Mouse (Mus musculus) brain, adult 2 months (tissue): ENCODE results near the gene Gmds.
A peak's percentile ranks its signal among the peaks of the same experiment; 100 is the strongest.

Source experiments
- DNase-seq: peaks from one replicate; pipeline ENCODE4 v3.0.0; 2011; ENCODE audit warnings: low read depth, low spot score

The Gmds gene

DNA sequence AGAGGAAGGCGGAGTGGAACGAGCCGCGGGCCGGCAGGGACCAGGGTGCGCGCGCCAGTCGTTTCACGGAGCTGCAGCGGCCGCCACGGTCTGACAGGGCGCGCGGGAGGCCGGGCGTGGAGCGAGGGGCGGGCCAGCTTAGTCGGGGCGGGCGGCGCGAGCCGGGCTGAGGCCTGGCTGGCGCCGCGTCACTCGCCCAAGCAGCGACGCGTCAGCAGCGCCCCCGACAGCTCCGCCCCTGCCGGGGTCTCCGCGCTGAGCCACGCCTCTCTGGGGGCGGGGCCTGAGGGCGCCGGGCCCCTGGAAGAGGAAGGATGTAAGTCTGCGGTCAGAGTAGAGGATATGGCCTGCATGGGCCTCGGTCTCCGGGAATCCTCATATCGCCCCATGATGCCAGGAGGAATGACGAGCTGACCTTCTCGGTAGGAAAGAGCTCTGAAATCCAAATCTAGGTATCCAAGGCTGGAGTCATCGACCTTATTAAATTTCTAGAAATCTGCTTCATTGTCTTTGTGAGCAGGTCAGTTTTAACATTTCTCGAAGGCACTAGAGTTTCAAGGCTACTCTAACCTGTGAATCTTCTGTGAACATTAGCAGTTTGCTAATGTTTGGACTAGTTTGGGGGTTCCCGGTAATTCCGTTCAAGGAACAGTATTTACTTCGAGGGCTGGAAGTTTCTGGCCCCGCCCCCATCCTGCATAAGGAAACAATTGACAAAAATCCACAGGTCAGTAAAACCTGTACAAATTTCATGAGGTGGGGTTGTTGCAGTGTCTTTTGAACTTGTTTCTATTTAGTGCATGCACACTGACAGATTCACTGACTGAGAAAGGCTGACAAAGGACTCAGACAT is at the start of gene Gmds:
Gene Gmds, minus strand, starts transcription at position 228 of the 853 bp plus-strand sequence.
- DNase-seq = peak; percentile 97

DNA sequence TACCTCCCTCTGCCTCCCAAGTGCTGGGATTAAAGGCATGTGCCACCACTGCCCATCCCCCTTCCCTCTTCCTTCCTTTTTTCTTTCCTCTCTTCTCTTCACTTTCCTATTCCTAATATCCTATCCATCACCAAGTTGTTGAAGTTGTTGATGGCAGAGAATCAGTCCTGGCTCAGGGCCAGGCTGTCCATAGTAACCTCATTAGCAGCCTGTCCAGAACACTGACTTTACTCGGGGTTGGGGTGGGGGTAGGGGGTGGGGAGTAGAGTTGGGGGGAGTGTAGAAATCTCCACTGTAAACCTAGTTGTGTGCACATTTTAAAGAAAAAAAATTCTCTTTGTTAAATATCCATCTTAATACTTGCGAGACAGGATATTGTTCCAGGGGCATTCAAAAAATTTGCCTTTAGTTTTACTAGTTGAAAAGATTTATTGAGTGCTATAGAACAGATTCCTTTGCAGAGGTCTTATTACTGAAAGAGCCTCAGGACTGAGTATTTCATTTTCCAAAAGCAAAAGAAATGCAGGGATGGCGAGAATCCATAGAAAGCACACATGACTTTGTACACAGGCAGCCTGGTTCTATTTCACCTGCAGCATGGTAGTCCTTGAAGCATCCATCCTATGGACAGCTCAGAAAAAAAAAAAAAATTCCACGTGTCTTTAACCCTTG is 47.0 kb upstream of the Gmds start:
- DNase-seq = no peak

DNA sequence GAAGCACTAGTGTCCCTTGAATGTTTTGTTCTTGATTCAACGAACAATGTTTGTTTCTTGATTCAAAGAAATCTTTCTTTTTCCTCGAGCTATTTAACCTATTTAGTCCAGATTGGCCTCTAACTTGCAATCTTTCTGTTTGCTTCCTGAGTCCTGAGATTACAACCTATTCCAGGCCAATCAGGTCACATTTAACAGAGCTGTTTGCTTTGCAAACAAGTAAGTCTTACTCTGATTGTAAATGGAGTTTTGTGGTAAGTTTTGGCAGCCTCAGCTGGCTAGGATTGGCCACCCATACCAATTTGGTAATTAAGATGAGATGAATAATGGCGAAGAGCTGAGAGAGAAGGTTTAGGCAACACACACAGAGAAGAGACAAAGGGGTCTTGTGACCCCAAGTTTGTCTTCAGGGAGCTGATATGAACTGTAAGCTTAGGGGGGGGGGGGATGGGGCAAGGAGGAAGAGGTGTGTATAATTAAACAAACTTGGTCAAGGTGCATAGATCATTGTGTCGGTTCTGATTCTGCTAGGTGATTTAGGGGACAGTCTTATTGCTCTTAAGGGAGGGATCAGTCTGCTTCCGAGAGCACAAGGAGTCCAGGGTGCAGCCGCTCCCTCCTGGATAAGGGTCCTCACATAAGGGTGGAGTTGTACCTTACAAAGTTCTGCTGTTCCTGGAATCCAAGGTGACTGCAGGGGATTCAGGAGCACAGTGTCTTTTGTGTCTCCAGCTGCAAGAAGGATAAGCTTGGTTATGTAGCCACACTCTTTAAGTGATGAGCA is 43.9 kb upstream of the Gmds start:
- DNase-seq = no peak

DNA sequence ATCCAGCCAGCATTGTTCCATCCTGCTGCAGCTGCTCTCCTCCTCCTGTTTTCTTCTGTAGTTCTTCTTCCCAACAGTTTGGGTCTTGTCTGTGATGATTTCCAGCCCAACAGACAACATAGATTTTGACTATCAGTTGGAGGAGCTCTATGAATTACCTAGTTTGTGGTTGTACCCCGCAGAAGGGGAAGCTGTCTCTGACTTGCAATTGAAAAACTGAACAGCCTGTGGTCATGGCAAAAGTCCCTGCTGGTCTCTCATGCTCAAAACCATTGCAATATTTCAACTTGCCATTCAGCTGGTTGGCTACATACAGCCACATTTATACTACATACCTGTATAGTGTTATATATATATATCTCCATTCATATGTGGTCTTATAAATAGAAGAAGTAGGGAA is 40.1 kb upstream of the Gmds start:
- DNase-seq = no peak

DNA sequence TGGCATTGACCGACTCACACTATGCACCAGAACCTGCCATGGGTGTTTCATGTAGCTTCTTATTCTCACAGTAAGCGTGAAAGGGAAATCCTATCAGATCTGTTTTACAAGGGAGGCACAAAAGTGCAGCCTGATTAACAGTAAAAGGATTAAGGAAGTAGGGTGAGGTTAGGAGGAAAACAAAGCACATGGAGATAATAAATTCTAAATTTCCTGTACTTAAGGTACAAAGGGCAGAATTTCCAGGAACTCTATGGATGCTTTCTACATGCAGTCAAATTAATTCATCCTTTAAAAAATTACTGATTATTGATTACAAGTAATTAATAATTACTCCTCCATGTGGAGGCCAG is 34.0 kb upstream of the Gmds start:
- no peak for DNase-seq

DNA sequence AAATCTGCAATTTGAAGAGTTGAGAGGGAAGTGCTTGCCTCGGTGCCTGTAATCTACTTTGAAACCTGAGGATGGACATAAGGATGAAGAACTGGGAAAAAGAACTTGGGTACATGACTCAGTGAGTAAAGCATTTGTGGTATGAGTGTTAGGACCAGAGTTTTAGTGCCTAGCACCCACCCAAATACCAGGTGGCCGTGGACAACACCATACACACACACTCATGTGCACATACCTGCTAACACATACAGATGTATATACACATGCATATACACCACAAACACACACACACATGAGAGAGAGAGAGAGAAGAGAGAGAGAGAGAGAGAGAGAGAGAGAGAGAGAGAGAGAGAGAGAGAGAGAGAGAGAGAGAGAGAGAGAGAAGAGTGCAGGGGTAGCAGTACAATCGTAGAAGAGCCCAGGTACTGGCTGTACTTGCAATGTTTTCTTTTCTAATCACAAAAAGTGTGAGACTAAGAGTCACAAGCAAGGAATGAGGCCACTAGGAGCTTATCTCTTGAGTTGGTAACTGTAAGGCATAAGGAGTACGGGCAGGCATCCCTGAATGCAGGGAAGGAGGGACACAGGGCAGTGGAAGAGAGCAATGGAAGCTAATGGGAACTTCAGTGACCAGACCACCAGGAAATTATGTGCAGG is 33.5 kb upstream of the Gmds start:
- no peak for DNase-seq

DNA sequence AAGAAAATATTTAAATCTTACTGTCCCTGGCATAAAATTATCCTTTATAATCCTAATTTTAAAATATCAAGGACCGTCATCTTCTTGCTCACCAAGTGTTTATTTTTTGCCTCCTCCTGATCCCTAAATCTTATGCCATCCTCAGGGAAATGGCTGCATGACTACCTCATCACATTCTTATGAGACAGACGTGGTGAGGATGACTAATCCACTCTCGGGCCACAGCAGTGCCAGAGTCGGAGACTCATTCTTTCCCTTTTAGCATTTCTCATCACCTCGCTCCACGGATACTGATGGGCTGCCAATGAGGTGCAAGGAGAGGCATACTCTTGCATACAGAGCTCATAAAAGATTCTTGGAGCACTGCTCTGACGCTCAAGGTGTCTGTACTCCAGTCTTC is 32.2 kb upstream of the Gmds start:
- DNase-seq = peak; percentile 33

DNA sequence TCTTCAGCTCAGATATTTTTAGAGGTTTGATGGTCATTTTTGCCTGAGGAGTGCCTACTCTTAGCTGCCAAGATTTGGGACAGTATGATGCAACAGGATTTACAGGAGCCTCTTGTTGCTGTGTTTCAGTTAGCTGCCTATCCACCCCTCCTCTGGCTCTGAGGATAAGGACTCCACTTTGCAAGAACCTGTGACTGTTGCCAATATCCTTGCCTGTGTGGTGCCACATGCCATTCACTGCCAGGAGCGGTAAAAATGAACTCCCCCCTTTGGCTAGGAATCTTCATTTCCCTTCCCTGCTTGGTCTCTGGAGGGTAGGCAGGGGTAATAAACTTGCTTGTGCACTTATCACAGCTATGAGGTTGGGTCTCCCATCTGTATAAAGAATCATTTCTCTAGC is 31.6 kb upstream of the Gmds start:
- DNase-seq = no peak

DNA sequence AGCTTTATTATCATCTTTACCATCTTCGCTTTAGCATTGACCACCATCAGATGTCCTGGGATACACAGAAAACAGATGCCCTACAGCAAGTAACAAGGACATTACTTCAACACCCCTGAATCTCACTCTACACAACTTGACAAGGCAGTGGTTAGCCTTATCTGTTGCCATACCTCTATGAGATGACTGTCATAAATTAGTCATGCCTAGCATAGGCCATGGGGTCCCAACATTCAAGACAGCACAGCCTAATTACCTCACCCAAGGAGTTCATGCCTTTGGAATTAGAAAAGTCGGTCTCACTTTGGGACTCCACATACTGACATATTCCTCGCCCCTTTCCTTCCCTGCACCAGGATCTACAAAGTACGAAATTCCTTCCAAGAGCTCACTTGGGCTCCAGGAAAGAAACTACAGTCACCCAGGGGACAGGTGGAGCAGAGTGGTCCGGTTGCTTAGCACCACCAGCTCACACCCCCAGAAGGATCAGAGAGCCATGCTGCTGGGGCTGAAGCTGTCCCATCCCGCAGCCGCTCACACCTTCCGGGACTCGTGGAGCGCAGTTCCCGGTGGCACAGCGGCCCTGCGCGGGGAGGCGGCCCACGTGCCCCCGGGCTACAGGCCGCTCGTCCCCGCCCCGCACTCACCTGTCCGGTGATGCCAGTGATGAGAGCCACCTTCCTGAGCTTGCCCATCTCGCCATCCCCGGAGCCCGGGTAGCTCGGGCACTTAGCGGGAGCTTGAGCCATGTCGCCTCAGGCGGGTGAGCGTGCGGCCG is 616 bp downstream of the Gmds start:
- no peak for DNase-seq

DNA sequence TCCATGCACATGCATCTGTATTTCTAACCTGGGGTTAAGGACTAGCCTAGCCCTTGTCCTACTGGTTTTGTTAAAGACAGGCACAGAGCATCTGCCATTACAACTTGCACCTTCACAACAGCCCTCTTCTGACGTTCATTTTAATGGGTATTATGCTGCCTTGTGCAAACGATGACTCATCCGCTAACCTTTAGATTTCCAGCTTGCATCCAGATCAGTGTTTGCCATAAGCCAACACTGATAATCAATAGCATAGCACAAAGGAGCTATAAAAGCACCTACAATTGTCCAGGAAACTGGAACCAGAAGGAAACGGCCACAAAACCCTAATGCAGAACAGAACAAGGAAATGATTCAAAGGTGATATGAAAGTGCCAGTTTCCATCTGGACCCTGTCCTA is 20.2 kb downstream of the Gmds start:
- DNase-seq = no peak

DNA sequence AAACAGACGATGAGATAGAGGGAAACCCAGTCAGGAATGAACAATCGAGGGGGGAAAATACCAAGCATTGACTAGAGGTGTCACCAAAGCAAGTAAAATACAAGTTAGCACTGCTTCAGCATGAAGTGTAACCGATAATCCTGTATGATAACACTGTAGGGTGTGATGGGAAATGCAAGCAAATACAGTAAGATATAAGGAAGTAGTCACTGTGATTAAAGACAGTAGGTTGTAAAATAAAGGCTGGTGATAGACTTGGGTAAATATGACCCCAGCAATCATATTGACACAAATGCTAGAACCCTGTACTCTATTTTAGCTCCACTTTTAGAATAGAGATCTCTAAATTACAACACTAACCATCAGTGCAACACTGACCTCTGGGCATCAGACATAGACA is 21.2 kb downstream of the Gmds start:
- no peak for DNase-seq

DNA sequence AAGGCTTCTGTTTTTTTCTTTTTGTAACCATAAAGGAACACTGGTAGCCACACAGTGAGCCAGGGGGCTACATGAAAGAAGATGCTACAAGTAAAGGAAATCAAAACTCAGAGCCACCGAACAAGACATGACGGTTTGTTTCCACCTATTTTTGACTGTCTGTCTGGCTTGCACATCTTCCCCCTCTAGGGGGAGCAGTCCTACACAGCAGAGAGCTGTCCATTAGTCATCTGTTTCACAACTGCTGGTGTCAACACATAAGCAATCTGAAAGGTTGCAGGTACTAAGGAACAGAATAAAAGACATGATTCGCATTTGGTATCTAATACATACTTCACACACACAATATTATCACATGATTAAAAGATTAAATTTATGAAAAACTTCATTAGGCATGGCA is 25.9 kb downstream of the Gmds start:
- peak; percentile 69 for DNase-seq

DNA sequence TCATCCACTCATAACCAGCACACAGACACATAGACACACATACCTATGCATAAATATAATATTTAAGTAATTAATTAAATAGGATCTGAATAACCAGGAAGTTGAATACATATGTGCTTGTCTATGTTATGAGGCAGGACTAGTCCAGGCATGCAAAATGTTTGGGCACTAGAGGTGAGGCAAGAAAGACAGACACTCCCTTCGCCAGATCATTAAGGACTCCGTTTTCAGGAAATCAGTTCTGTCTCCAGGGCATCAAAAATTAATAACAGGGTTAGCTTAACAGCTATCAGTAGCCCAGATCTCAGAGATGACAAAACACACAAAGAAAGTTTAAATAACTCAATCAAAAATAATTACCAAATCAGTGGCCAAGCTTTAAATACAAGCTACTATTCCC is 27.1 kb downstream of the Gmds start:
- DNase-seq = no peak

DNA sequence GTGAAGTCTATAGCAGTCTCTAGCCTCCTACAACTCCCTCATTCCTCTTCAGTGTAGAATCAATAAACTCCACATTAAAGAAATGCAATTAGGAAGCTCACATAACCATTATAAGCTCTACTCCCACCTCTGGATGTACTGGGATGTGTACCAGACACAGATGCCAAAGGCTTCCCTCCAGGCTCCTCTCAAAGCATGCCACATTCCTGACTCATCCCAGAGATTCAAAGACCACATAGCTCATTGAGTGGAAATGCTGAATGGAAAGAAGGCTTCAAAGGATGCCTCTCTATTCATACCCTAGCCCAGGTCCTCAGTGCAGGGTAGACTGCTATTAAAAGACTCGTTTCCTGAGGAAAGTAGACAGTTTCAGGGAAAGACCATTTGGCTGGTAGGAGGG is 40.1 kb downstream of the Gmds start:
- peak; percentile 12 for DNase-seq

DNA sequence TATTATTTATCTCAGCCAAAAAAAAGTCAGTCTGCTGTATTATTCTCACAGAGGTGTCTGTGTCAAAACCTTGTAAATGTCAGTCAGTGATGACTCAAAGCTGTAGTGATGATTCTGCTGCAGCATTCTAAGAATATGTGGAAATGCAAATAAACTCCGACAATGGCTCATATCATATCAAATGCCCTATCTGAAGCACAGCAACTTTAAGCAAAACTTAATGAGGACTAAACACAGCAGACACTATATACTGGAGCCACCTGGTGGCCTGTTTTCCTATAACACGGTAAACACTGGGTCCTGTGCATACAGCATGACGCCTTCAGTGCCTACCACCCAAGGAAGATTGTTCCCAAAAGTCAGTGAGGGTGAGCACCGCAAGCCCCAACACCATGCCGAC is 41.1 kb downstream of the Gmds start:
- DNase-seq = peak; percentile 53

DNA sequence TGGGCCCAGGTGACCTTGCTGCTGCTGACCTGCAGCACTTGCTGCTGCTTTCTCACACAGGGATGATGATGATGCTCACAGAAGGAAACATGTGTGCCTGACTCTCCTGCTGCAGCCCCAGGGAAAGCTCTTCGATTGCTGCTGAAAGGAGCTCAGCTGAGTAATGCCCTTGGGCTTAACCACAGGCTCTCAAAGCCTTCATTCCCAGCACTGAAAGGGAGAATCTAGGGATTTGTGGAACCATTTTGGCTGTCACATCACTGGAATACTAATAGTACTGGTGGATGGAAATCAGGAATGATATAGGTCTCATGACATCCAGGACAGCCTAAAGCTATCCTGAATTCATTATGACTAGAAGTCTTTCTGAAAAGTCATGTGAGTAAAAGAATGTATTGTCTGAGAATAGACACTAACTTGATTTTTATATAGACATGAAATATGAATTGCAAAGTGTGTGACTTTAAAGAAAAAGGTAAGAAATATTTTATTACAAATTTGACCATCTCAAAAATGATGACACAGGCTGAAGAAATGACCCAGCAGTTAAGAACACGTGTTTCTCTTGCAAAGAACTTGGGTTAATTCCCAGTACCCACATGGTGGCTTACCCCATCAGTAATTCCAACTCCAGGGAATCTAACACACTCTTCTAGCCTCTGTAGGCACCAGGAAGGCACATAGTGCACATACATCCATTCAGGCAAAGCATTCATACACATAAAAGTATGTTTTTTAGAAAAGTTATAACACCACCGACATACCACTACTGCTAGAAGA is 43.9 kb downstream of the Gmds start:
- no peak for DNase-seq

DNA sequence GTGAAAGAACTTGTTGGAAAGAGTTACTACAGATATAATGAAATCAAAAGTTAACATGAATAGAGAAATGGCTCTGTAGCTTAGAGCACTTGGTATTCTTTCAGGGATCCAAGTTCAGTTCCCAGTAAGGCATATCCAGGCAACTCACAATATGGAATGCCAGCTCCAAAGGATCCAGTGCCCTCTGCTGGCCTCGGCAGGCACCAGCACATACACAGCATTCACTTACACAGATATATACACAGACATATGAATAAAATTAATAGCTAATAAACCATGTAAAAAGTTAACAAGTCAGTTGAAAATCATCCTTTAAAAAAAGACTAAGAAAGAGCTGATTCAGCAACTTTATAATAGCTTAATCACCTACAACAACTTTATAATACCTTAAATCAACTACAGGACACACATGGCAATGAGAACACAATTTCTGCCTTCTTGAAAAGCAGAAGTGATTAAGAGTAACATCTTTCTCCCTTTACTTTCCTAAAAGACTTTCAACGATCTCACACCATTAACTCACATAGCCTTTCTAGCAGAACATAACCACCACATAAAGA is 65.5 kb downstream of the Gmds start:
- no peak for DNase-seq

DNA sequence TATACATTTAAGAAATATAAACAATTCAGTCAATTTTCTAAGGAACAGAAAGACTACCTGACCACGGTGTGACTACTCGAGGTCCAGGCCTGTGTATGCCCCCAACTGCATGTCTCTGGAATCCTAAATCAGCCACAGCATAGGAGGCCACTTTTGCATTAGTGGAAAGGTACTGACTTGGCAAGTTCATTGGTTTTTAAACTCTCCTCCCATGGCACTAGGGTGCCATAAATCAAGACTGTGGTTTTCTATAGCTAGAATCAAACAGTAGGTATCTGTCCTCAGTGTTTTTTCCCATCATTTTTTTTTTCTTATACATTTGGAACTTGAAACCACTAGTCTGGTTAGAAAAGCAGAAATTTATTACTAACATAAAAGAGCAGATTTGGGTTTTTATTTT is 68.8 kb downstream of the Gmds start:
- DNase-seq = no peak

DNA sequence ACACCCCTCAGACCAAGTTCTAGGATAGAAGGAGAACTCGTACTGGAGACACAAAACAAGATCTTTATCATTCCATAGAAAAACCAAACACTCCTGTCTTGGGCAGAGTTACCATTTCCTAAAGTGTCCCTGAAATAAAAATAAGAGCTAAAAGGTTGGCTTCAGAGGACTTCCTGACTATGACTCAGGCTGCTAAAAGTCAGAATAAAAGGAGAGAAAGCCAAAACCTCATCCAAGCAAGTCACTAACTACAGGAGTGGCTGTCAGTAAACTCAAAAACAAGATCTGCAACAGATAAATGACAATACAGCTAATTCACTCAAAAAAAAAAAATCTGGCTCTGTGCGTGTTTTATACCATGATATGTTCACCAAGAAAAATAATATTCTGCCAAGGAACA is 69.3 kb downstream of the Gmds start:
- DNase-seq = no peak

DNA sequence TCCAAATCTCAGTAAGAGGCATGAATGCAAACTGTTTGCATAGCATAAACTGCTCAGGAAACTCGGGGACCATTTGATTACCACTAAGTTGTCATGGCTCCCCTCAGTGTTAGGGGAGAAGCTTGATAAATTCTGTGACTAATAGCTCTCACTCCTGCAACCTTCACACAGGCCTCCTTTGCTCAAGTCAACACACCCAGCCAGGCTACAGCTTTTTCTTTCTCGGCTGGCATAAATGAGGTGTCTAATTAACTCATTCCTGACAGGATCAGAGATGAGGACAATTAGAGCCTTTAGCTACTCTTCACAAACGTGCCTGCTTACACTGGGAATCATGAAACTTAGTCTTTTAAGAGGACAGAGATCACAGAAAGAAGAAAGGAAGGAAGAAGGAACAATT is 70.3 kb downstream of the Gmds start:
- DNase-seq = no peak
